Mouse (Mus musculus) erythroblast, adult 5-6 weeks (primary cell): ENCODE measurements around the gene St6galnac3. TPM values are rescaled to one million over a fixed set of nuclear protein-coding genes. Genes with fewer than 3 reads are reported as not detected.

Source experiments
- ATAC-seq: replicated peaks from 2 replicates; pipeline ENCODE4 v1.8.0; 2016; ENCODE audit warnings: moderate number of reproducible peaks, mild to moderate bottlenecking, moderate TSS enrichment, inconsistent platforms; ENCODE audit not compliant: poor library complexity, low FRiP score, severe bottlenecking
- total RNA-seq, 2 experiments: library from RNA; stranded (forward) in 1 of 2; stranded (reverse) in 1 of 2; fragments of 150-400 nt in 1 of 2; fragments of 200-764, 138-1000 nt in 1 of 2; gene quantifications; 2 replicates each; pipeline versions ENCODE4 v1.2.3 to v1.2.4; 2015 to 2017; ENCODE audit warnings: low replicate concordance in 2 of 2

The St6galnac3 gene
- total RNA-seq, 2 experiments from 2014 or later = 3.7 to 11.0 TPM

- no peak for ATAC-seq
Observed at GRCm38 (mm10) chr3:153735796-153736549, 11.0 kb upstream of the St6galnac3 start.

- no peak for ATAC-seq
Observed at GRCm38 (mm10) chr3:153734741-153735140, 9.8 kb upstream of the St6galnac3 start.

- ATAC-seq = peak; percentile 88
Observed at GRCm38 (mm10) chr3:153733364-153734159, 8.6 kb upstream of the St6galnac3 start.

GRCm38 (mm10) chr3:153732749-153733148 is 7.8 kb upstream of the St6galnac3 start:
- ATAC-seq = no peak

GRCm38 (mm10) chr3:153732035-153732434 is 7.1 kb upstream of the St6galnac3 start:
- no peak for ATAC-seq

- ATAC-seq = no peak
Observed at GRCm38 (mm10) chr3:153728577-153728976, 3.6 kb upstream of the St6galnac3 start.

GRCm38 (mm10) chr3:153723467-153724079 is 1.4 kb downstream of the St6galnac3 start:
- no peak for ATAC-seq

- no peak for ATAC-seq
Observed at GRCm38 (mm10) chr3:153721525-153721924, 3.4 kb downstream of the St6galnac3 start.

- ATAC-seq = no peak
Observed at GRCm38 (mm10) chr3:153720922-153721321, 4.1 kb downstream of the St6galnac3 start.

- no peak for ATAC-seq
Observed at GRCm38 (mm10) chr3:153720296-153720695, 4.7 kb downstream of the St6galnac3 start.

GRCm38 (mm10) chr3:153719256-153719970 is 5.6 kb downstream of the St6galnac3 start:
- no peak for ATAC-seq

GRCm38 (mm10) chr3:153718724-153719123 is 6.2 kb downstream of the St6galnac3 start:
- no peak for ATAC-seq

GRCm38 (mm10) chr3:153717742-153718141 is 7.2 kb downstream of the St6galnac3 start:
- ATAC-seq = 0 out of 2 replicates have a peak, but pooled peaks have one; percentile 21

GRCm38 (mm10) chr3:153715646-153716045 is 9.3 kb downstream of the St6galnac3 start:
- ATAC-seq = no peak

GRCm38 (mm10) chr3:153710545-153710944 is 14.4 kb downstream of the St6galnac3 start:
- no peak for ATAC-seq

- ATAC-seq = no peak
Observed at GRCm38 (mm10) chr3:153707687-153708086, 17.3 kb downstream of the St6galnac3 start.

GRCm38 (mm10) chr3:153706901-153707300 is 18.1 kb downstream of the St6galnac3 start:
- no peak for ATAC-seq

- ATAC-seq = no peak
Observed at GRCm38 (mm10) chr3:153701752-153702740, 22.9 kb downstream of the St6galnac3 start.

- no peak for ATAC-seq
Observed at GRCm38 (mm10) chr3:153701172-153701571, 23.8 kb downstream of the St6galnac3 start.
